Mouse (Mus musculus): ENCODE measurements around the gene Satb2. TPM values are rescaled to one million over a fixed set of nuclear protein-coding genes. Genes with fewer than 3 reads are reported as not detected.

Satb2 gene
- total and polyA plus RNA-seq, 3 experiments: 2.0 to 3.9 (median 2.1) TPM

- Histone ChIP-seq H3K27me3 (replicated peaks) (no peaks in the 10 kb centered on the region), H3K4me3 (replicated peaks in 1 of 3; ENCODE audit: low read depth in 2 of 3, low read length in 2 of 3, poor library complexity in 1 of 3) (no peak overlapping the region), H3K4me2 (ENCODE audit: insufficient read depth, low read depth, poor library complexity, severe bottlenecking) (no peak overlapping the region), H3K36me3 (replicated peaks in 1 of 2; ENCODE audit: control insufficient read depth in 1 of 2, insufficient read depth in 1 of 2, low read length in 1 of 2) (no peaks in the 10 kb centered on the region), H3K27ac (ENCODE audit: insufficient read depth, low read depth) (no peak overlapping the region), H3K4me1 (ENCODE audit: control insufficient read depth in 1 of 2, insufficient read depth in 2 of 2) (peaks cover 0 to 7% of the 10 kb centered on the region in 2 experiments; a peak in 1 of 4 replicates), H3K79me2 (replicated peaks; ENCODE audit: control insufficient read depth, extremely low read depth, insufficient read depth, poor library complexity, severe bottlenecking) (no peaks in the 10 kb centered on the region), H3K9ac (ENCODE audit: insufficient read depth, low read depth) (no peak overlapping the region), H3K9me3 (replicated peaks; ENCODE audit: low read length) (no peaks in the 10 kb centered on the region)
- in situ Hi-C loops (cut with MboI; ENCODE audit: low pct_ligation_motif_present, low pct_unique_long_range_greater_than_20kb, low sequenced_read_pairs): no loop called here
- DNase-seq (ENCODE audit: extremely low read depth): no peak
- dilution Hi-C loops (cut with MboI; ENCODE audit: extremely low pct_ligation_motif_present, extremely low pct_unique_long_range_greater_than_20kb, low sequenced_read_pairs): no loop called here
- no peak for TF ChIP-seq ZMIZ1 (IDR thresholded peaks at IDR 0.05; ENCODE audit: low read depth, low read length)
- TF ChIP-seq MAFK (IDR thresholded peaks at IDR 0.05; ENCODE audit: insufficient replicate concordance, low read length): no peak
- no peak for TF ChIP-seq MEF2A (IDR thresholded peaks at IDR 0.05; ENCODE audit: borderline replicate concordance, low read depth, low read length)
- no peak for TF ChIP-seq RCOR1 (conservative IDR thresholded peaks at IDR 0.05; ENCODE audit: low read depth, low read length)
- TF ChIP-seq EP300 (IDR thresholded peaks at IDR 0.05; ENCODE audit: low read length): no peak
Measured at GRCm38 (mm10) chr1:56750693-56751092, 227.8 kb downstream of the Satb2 start.

GRCm38 (mm10) chr1:56749629-56750311, 228.7 kb downstream of the Satb2 start:
- H3K36me3 ChIP-seq (replicated peaks in 1 of 2; ENCODE audit: control insufficient read depth in 1 of 2, insufficient read depth in 1 of 2, low read length in 1 of 2): no peaks in the 10 kb centered on the region
- peaks cover 0 to 7% of the 10 kb centered on the region in 2 experiments; a peak in 1 of 4 replicates for H3K4me1 ChIP-seq (ENCODE audit: control insufficient read depth in 1 of 2, insufficient read depth in 2 of 2)
- no peaks in the 10 kb centered on the region for H3K79me2 ChIP-seq (replicated peaks; ENCODE audit: control insufficient read depth, extremely low read depth, insufficient read depth, poor library complexity, severe bottlenecking)
- H3K4me3 ChIP-seq (replicated peaks in 1 of 3; ENCODE audit: low read depth in 2 of 3, low read length in 2 of 3, poor library complexity in 1 of 3): no peak overlapping the region
- no peak for DNase-seq (ENCODE audit: extremely low read depth)
- no peaks in the 10 kb centered on the region for H3K9me3 ChIP-seq (replicated peaks; ENCODE audit: low read length)
- H3K27me3 ChIP-seq (replicated peaks): no peaks in the 10 kb centered on the region
- dilution Hi-C loops (cut with MboI; ENCODE audit: extremely low pct_ligation_motif_present, extremely low pct_unique_long_range_greater_than_20kb, low sequenced_read_pairs) (no loop called here), in situ Hi-C loops (cut with MboI; ENCODE audit: low pct_ligation_motif_present, low pct_unique_long_range_greater_than_20kb, low sequenced_read_pairs) (no loop called here)
- H3K9ac ChIP-seq (ENCODE audit: insufficient read depth, low read depth): no peak overlapping the region
- H3K4me2 ChIP-seq (ENCODE audit: insufficient read depth, low read depth, poor library complexity, severe bottlenecking): 0 out of 2 replicates have a peak overlapping the region, but pooled peaks have one; percentile 21
- no peak overlapping the region for H3K27ac ChIP-seq (ENCODE audit: insufficient read depth, low read depth)
- no peak for TF ChIP-seq ZNF384 (IDR thresholded peaks at IDR 0.05; ENCODE audit: low read depth, low read length)
- no peak for TF ChIP-seq MAZ (IDR thresholded peaks at IDR 0.05; ENCODE audit: low read depth, low read length)
- TF ChIP-seq JUND (conservative IDR thresholded peaks at IDR 0.05; ENCODE audit: low read depth, low read length): no peak
- no peak for TF ChIP-seq ETS1 (conservative IDR thresholded peaks at IDR 0.05; ENCODE audit: low read depth, low read length)
- no peak for TF ChIP-seq E2F4 (IDR thresholded peaks at IDR 0.05; ENCODE audit: insufficient replicate concordance, low read depth, low read length)
- no peak for TF ChIP-seq ZKSCAN1 (IDR thresholded peaks at IDR 0.05; ENCODE audit: borderline replicate concordance, low read depth, low read length)
- no peak for TF ChIP-seq ZMIZ1 (IDR thresholded peaks at IDR 0.05; ENCODE audit: low read depth, low read length)
- TF ChIP-seq RCOR1 (conservative IDR thresholded peaks at IDR 0.05; ENCODE audit: low read depth, low read length): no peak
- no peak for TF ChIP-seq MEF2A (IDR thresholded peaks at IDR 0.05; ENCODE audit: borderline replicate concordance, low read depth, low read length)
- no peak for TF ChIP-seq IRF4 (IDR thresholded peaks at IDR 0.05; ENCODE audit: low read depth, low read length)
- no peak for TF ChIP-seq ELF1 (IDR thresholded peaks at IDR 0.05; ENCODE audit: low read depth, low read length)
- TF ChIP-seq USF2 (conservative IDR thresholded peaks at IDR 0.05; ENCODE audit: low read depth, low read length): no peak
- TF ChIP-seq MAX (IDR thresholded peaks at IDR 0.05; ENCODE audit: low read length): no peak
- TF ChIP-seq UBTF (IDR thresholded peaks at IDR 0.05; ENCODE audit: low read depth, low read length): no peak
- no peak for TF ChIP-seq POLR2A (IDR thresholded peaks at IDR 0.05; ENCODE audit: low read depth, low read length)
- TF ChIP-seq EP300 (IDR thresholded peaks at IDR 0.05; ENCODE audit: low read length): no peak
- TF ChIP-seq JUN (IDR thresholded peaks at IDR 0.05; ENCODE audit: insufficient read depth, low read depth, low read length): no peak

Data from CH12.LX (cell line).